Mouse (Mus musculus): ENCODE results near the gene Lmbrd2. TPM values are rescaled to one million over a fixed set of nuclear protein-coding genes. Genes with fewer than 3 reads are reported as not detected.
"Not testable (repeated sequence)": the region's sequence is repeated elsewhere in the genome, so short reads cannot be mapped to it uniquely, and the experiment has no call there.

Lmbrd2 gene
- polyA plus RNA-seq, 1 experiment from 2014 or later, result 2.4 TPM

DNA sequence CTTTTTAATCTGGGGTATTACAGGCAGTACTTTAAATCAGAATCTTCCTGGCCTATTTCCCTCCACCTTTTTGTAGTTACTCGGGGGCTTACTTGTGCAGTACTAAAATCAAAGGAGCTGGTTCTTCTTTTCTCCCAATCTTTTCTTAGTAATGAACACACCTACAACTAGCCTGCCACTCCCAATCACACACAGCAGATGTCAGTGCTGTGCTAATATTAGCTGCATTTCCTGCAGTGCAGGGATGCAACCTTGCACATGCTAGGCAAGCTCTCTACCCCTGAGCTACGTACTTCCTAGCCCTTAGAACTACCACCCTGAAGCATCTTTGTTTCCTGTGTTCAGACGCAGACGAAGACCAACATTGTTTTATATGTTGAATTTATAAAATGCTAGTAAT lies 90.6 kb downstream of the Lmbrd2 start:
- H3K27me3 ChIP-seq; H3K9ac ChIP-seq; H3K9me3 ChIP-seq; H3K27ac ChIP-seq; H3K4me2 ChIP-seq; ATAC-seq (ENCODE audit: insufficient number of reproducible peaks, low FRiP score, low TSS enrichment, low read depth); H3K4me1 ChIP-seq; H3K36me3 ChIP-seq; H3K4me3 ChIP-seq: not testable (repeated sequence)
- 70% methylated on average over 4 of the region's 4 CpGs for WGBS

GRCm38 (mm10) chr15:9246345-9246744 lies 106.0 kb downstream of the Lmbrd2 start:
- no peak overlapping the region for H3K4me3 ChIP-seq
- no peaks in the 10 kb centered on the region for H3K36me3 ChIP-seq
- no peak for ATAC-seq (ENCODE audit: insufficient number of reproducible peaks, low FRiP score, low TSS enrichment, low read depth)
- H3K27ac ChIP-seq, result no peak overlapping the region
- H3K4me2 ChIP-seq, result no peak overlapping the region
- H3K9me3 ChIP-seq, result no peaks in the 10 kb centered on the region
- H3K4me1 ChIP-seq, result no peaks in the 10 kb centered on the region
- H3K27me3 ChIP-seq, result no peaks in the 10 kb centered on the region
- no peak overlapping the region for H3K9ac ChIP-seq

Other genes starting within 250 kb of the Lmbrd2 start
- 0.91 and 1.2 TPM in 2 replicates for gene Ranbp3l, start 172.6 kb upstream of the Lmbrd2 start, polyA plus RNA-seq (2015; fragmentation: Nextera tagmentation; extraction: Ambion mirVana)
- gene Nadk2, start 69.3 kb upstream of the Lmbrd2 start, polyA plus RNA-seq (2015; fragmentation: Nextera tagmentation; extraction: Ambion mirVana), result 16.2 and 19.8 TPM in 2 replicates
- gene Skp2, start 14.9 kb downstream of the Lmbrd2 start, polyA plus RNA-seq (2015; fragmentation: Nextera tagmentation; extraction: Ambion mirVana), result 64.6 and 68.9 TPM in 2 replicates
- not detected in 2 replicates for gene Ugt3a1, start 136.3 kb downstream of the Lmbrd2 start, polyA plus RNA-seq (2015; fragmentation: Nextera tagmentation; extraction: Ambion mirVana)
- not detected in 2 replicates for gene Ugt3a2, start 195.0 kb downstream of the Lmbrd2 start, polyA plus RNA-seq (2015; fragmentation: Nextera tagmentation; extraction: Ambion mirVana)